Mouse (Mus musculus): ENCODE results near the gene Slirp.

Gene Slirp

DNA sequence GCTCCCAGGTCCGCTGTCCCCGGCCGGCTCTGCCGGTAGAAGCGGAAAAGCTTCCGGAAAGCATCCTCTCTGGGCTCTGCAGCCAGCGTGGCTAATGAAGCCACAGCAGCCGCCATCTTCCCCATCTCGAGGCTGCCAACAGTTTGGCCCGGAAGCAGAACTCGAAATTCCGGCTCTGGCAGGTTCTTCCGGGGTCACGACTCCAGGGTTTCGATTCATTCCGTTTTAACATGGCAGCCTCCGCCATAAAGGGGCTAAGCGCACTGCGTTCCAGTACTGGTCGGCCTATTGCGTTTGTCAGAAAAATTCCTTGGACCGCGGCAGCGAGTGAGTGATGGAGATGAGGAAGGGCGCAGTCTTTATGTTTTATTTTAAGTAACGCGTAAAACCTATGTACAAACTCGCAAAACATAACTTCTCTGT, at the start of gene Slirp, which contains the start of gene Alkbh1:
Gene Slirp (plus strand): TSS at position 197 of the 423 bp plus-strand sequence.
Gene Alkbh1 (minus strand): TSS at position 318 of the 423 bp plus-strand sequence.
- peak; percentile 87 for DNase-seq

- no peak for DNase-seq
These were observed 49.4 kb upstream of the Slirp start for GRCm38 (mm10) chr12:87394316-87394715.

- no peak for DNase-seq
These were observed 46.6 kb upstream of the Slirp start for GRCm38 (mm10) chr12:87397126-87397525.

- no peak for DNase-seq
These were observed 45.8 kb upstream of the Slirp start for GRCm38 (mm10) chr12:87397811-87398417.

DNA sequence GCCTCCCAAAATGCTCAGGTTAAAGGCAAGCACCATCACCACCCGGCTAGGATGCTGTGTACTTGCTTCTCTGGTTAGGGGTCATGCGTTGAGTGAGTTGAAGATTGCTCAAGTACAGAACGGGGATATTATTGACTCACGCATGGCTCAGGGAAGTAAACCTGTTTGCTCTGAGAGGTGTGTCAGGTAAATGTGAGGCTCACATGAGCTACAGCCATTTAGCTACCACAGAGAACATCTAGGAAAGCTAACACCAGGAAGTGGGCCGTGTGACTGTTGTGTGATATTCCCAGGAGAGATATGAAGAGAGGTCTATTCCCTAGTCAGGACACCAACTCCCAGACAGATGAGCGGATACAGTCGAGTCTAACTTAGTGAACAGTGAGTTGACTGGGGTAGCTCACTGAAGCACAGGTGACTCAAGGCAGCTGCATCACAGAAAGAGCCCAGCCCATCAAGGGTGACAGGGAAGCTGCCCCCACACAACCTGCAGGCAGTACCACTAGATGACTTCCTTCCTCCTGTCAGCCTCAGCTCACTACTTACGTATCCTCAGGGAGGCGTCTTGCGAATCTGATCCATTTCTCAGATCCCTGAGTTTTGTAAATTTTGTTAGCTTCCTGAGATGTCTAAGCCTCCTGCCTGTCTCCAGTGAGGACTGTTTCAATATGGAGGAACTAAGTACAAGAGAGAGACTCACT, 44.4 kb upstream of the Slirp start:
- DNase-seq = no peak

- DNase-seq = no peak
These were observed 41.8 kb upstream of the Slirp start for GRCm38 (mm10) chr12:87401883-87402282.

DNA sequence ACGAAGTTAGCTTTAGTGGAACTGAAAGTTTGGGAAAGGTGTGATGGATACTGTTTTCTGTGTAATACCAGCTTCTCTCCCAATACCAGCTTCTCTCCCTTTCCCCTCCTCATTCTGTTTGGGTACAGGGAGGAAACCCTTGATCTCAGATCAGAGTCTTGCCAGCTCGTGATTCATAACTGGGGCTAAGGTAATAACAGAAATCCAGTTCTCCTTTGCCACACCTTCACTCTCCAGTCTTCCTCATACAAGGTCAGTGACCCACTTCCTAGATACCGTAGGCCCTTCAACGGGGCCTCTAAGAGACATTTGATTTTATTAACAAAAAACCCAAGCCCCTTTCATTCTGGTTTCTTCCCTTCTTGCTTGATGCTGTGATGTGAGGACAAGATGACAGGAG, 38.5 kb upstream of the Slirp start:
- no peak for DNase-seq

GRCm38 (mm10) chr12:87405721-87406120, 38.0 kb upstream of the Slirp start:
- no peak for DNase-seq

DNA sequence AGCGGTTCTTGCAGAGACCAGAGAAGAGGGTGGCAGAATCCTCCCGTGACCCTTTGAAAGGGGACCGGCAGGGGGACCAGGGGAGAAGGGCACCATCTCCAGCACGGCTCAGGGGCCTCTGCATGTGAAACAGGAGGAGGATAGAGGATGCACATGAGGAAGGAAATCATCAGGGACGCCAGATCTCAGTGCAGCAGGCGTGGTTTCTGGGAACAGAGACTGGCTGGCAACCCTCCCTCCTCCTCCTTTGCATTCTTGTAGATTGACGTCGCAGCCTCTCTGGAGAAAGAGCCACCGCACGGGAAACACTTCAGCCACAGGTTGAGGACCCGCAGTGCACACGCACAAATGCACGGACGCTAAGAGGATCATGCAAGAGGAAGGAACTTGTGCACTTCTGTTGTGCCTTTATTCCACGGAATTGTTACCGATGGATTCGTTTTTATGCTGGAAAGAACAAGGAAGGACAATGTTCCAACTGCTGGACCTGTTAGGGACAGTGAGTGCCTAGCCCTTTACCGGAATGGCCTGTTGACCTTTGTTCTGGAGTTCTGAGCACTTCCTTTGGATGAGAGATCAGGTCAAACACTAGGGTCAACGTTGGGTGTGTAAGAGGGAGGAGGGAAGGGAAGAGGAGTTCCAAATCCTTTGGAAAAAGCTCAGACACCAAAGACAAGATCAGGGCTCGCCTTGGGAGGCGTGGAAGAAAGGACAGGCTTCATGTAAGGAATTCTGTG, 35.7 kb upstream of the Slirp start:
- DNase-seq = peak; percentile 27

- DNase-seq = peak; percentile 11
These were observed 34.6 kb upstream of the Slirp start for GRCm38 (mm10) chr12:87409123-87409522.

DNA sequence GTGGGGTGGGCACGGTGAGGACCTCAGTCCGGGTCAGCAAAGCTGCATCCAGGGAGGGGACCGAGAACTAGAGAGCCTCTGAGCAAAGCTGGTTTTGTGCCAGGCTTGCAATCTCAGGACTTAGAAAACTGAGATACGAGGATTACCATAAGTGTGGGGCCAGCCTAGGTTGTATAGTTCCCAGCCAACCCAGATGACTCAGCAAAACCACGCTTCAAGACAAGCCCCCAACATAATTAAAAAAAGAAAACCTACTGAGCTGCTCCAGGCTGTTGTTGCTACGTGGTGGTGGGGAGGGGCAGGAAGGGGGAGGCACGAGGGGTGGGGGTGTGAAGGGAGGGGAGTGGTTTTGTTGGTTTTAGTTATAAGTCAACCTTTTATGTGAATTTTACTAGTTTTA, 32.7 kb upstream of the Slirp start:
- no peak for DNase-seq

GRCm38 (mm10) chr12:87413179-87413790, 30.4 kb upstream of the Slirp start:
- DNase-seq = peak; percentile 65

DNA sequence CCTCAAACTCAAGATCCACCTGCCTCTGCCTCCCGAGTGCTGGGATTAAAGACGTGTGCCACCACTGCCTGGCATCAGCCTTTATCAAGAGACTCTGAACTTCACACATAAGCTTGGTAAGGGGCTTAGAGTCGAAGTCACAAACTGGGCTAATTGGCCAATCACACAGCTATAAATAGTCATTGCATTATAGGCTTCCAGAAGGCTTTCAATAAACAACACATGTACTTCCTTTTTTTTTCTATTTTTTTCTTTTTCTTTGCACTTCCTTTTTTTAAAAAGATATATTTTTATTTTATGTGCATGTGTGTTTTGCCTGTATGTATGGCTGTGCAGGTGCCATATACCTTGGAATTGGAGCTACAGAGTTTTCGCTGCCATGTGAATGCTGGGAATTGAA, 28.3 kb upstream of the Slirp start:
- no peak for DNase-seq

GRCm38 (mm10) chr12:87416690-87417089, 27.0 kb upstream of the Slirp start:
- peak; percentile 79 for DNase-seq

- no peak for DNase-seq
These were observed 24.8 kb upstream of the Slirp start for GRCm38 (mm10) chr12:87418921-87419320.

GRCm38 (mm10) chr12:87419974-87420485, 23.7 kb upstream of the Slirp start:
- DNase-seq = no peak

GRCm38 (mm10) chr12:87421708-87422507, 21.8 kb upstream of the Slirp start:
- DNase-seq = no peak

DNA sequence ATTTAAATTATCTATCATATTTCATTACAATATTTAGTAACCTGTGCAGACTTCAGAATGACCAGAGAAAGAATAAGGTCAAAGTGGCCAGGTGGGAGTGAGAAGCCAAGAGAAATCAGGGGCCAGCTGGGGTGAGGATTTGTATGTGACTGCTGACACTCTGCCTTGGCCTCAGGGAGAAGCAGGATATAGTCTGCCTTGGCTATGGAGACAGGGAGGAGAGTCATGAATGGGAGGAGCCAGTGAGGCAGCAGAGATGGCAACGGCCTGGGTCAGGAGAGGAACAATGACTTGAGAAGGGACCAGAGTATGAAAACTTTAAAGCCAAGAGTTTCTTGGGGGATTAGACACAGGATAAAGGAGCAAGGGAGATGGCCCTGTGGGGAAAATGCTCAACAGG, 20.0 kb upstream of the Slirp start:
- DNase-seq = no peak

DNA sequence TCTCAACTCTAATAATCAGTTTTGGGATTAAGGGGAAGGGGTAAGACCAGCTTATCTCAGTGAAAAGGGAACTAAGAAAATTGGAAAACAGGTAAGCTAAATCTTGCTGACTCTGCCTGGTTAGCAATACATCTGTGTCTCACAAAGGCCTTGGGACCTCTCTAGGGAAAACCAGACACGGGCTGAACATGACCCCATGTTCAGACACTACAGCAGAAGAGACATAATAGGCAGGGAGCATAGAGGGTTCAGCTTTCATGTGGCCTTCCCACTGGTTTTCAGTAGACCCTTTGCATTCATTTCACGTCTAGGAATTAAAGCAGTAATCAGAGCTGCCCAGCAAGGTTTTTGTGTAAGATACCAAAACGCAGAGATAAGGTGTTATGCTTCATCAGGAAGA, 19.2 kb upstream of the Slirp start:
- DNase-seq = no peak

DNA sequence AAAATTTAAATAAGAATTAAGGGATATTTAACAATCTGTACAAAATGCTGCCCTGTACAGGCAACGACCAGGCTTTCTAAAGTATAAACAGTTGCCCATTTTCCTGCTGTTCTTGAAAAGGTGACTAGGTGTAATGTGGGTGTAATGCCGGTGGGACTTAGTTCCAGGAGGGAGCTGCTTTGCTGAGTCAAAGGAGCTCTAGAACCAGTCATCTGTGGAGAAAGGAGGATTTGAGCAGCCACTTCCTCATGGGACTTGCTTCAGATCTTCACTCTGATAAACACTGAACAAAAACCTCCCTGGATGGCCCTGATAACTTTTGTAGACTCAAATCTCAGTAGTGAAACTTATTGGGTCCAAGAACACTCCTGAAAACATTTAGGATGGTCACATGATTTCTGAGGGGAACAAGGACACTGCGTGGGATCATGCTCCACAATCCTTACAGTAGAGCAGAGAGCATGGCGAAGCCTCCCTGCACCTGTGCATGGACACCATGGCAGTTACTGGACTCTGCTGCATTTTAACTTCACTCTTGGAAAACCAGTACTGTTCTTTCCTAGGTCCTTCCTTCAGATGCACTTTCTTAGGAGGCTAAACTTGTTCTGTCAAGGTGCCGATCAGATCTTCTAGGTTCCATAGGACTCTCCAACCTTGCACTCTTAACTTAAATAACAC, 17.2 kb upstream of the Slirp start:
- no peak for DNase-seq

DNA sequence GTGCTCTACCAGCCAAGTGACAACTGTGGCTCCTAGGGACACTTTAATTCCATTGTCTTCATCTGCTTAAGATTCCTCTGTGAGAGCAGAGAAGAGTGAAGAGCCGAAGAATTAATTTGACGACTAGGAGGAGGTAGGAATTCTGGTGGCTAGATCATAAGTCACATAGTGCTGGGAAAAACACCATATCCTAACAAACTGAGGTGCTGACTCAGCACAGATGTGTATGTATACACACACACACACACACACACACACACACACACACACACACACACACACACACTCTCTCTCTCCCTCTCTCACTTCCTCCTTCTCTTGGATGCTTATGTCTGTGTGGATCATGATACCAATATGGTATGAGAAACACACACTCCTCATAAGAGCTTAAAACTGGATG, 15.4 kb upstream of the Slirp start:
- no peak for DNase-seq

GRCm38 (mm10) chr12:87428885-87429284, 14.8 kb upstream of the Slirp start:
- no peak for DNase-seq

All from liver (tissue).